Mouse (Mus musculus): ENCODE results near the gene Hspg2. TPM values are rescaled to one million over a fixed set of nuclear protein-coding genes. Genes with fewer than 3 reads are reported as not detected.

The Hspg2 gene
- polyA plus RNA-seq, 1 experiment from 2014 or later: 52.0 TPM

- WGBS: 69% methylated on average over 7 of the region's 7 CpGs
- H3K27ac ChIP-seq: no peak overlapping the region
These were observed 141.1 kb downstream of the Hspg2 start for GRCm38 (mm10) chr4:137609702-137610101.

GRCm38 (mm10) chr4:137610256-137610655 lies 141.7 kb downstream of the Hspg2 start:
- peaks cover 5% of the 10 kb centered on the region; the same call in 1 of the 2 replicates for H3K27me3 ChIP-seq (ENCODE audit: insufficient read depth, poor library complexity, severe bottlenecking)
- H3K36me3 ChIP-seq: peaks cover 97% of the 10 kb centered on the region
- no peak overlapping the region for H3K4me3 ChIP-seq
- peaks cover 7% of the 10 kb centered on the region; the same call in 1 of the 2 replicates for H3K4me1 ChIP-seq
- 86% methylated on average over 15 of the region's 15 CpGs for WGBS
- no peak overlapping the region for H3K27ac ChIP-seq
- no peak for DNase-seq (ENCODE audit: low spot score)
- H3K9me3 ChIP-seq: no peaks in the 10 kb centered on the region

More at GRCm38 (mm10) chr4:137609702-137610101, 141.1 kb downstream of the Hspg2 start:
- H3K9me3 ChIP-seq: no peaks in the 10 kb centered on the region
- no peak for DNase-seq (ENCODE audit: low spot score)
- H3K36me3 ChIP-seq: peaks cover 98% of the 10 kb centered on the region
- peaks cover 5% of the 10 kb centered on the region; the same call in 1 of the 2 replicates for H3K27me3 ChIP-seq (ENCODE audit: insufficient read depth, poor library complexity, severe bottlenecking)
- H3K4me1 ChIP-seq: peaks cover 7% of the 10 kb centered on the region; the same call in 1 of the 2 replicates
- H3K4me3 ChIP-seq: no peak overlapping the region

Small RNAs within 50 kb of the gene (microRNA-seq; reads per million reads assigned to microRNA genes)
- 9.3 reads per million, percentile 24 among the genes with 10 or more reads in this experiment for gene Mir7018

Other genes with a start within 250 kb of the Hspg2 start
- gene Wnt4, start 191.3 kb upstream of the Hspg2 start, polyA plus RNA-seq (2016; fragmentation: Nextera tagmentation; extraction: Ambion mirVana): 0.96 and 0.98 TPM in 2 replicates
- 550 and 560 TPM in 2 replicates for gene Cdc42, start 111.0 kb upstream of the Hspg2 start, polyA plus RNA-seq (2016; fragmentation: Nextera tagmentation; extraction: Ambion mirVana)
- not detected in 2 replicates for gene Cela3a, start 59.0 kb upstream of the Hspg2 start, polyA plus RNA-seq (2016; fragmentation: Nextera tagmentation; extraction: Ambion mirVana)
- gene Cela3b, start 38.2 kb upstream of the Hspg2 start, polyA plus RNA-seq (2016; fragmentation: Nextera tagmentation; extraction: Ambion mirVana): not detected in 2 replicates
- not detected in 2 replicates for gene 1700013G24Rik, start 15.5 kb upstream of the Hspg2 start, polyA plus RNA-seq (2016; fragmentation: Nextera tagmentation; extraction: Ambion mirVana)
- gene Ldlrad2, start 105.8 kb downstream of the Hspg2 start, polyA plus RNA-seq (2016; fragmentation: Nextera tagmentation; extraction: Ambion mirVana): 0.39 TPM in 1 of 2 replicates, not detected in the other
- 47.7 and 56.9 TPM in 2 replicates for gene Usp48, start 125.0 kb downstream of the Hspg2 start, polyA plus RNA-seq (2016; fragmentation: Nextera tagmentation; extraction: Ambion mirVana)
- 6.7 and 8.0 TPM in 2 replicates for gene Rap1gap, start 196.0 kb downstream of the Hspg2 start, polyA plus RNA-seq (2016; fragmentation: Nextera tagmentation; extraction: Ambion mirVana)